Comparison of ENCODE assay signal across 8 mouse cellular contexts in the genomic region with DNA sequence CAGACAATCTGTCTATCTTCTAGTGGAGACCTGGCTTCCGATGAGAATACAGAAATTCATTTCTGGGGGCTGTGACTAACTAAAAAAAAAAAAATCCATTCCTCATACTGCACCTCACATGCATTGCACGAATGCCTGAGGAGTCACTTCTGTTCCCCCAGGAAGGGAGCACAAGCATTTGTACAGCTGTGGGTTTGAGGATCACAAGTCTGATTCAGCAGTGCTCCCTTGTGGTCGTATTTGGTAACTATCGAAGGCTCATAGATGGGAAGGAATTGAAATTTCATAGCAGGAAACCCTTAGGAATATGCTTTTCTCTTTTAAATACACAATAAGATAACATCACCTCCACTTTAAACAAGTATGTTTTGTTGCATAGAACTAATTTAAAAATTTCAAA. TPM values are rescaled to one million over a fixed set of nuclear protein-coding genes. Genes with fewer than 3 reads are reported as not detected.
A peak's percentile ranks its signal among the peaks of the same experiment; 100 is the strongest.
DNase-seq lines count a peak whose midpoint lies in the region; ATAC-seq lines count a peak whose summit lies in the region.

No protein-coding gene starts in this region.

- peak overlapping the region; percentile 7; the same call in 1 of the 2 replicates for H3K4me3 ChIP-seq in brown adipose tissue, adult 24 weeks (ENCODE audit: insufficient read depth, low read depth, low read length)

- H3K4me1 ChIP-seq in brown adipose tissue, adult 24 weeks (ENCODE audit: control insufficient read depth, insufficient read depth, insufficient read length, low read length), result peaks cover 4% of the 10 kb centered on the region; the same call in 1 of the 2 replicates

- intact Hi-C loops in left cerebral cortex, postnatal 4 days (cut with DNase I), result no loop called here

- peak; percentile 93 for ATAC-seq in CD4-positive, CD25-positive, alpha-beta regulatory T cell, adult 4 months
- ATAC-seq in erythroblast, adult 5-6 weeks (replicated peaks; ENCODE audit: low FRiP score, poor library complexity, severe bottlenecking), result no peak

- 0 out of 2 replicates have a peak overlapping the region, but pooled peaks have one; percentile 19 for H3K27ac ChIP-seq in brown adipose tissue, adult 24 weeks (replicated peaks; ENCODE audit: low read depth, low read length)

- DNase-seq in 3T3-L1 (ENCODE audit: low read depth, low spot score), result peak; percentile 89
- DNase-seq in forelimb bud, embryonic 11.5 days (ENCODE audit: low read depth, low spot score), result peak; percentile 62
- DNase-seq in induced T-regulatory cell, adult 2 months (ENCODE audit: low read depth), result peak; percentile 88
- peak; percentile 52 for DNase-seq in left cerebral cortex, postnatal 4 days
- DNase-seq in retina, embryonic 14.5 days (ENCODE audit: low spot score), result peak; percentile 79

RNA-seq across cellular contexts. Expression of gene Icos, which starts 16.6 kb away (rescaled TPM):
- polyA plus RNA-seq in CD4-positive, CD25-positive, alpha-beta regulatory T cell, adult 4 months (2017; shearing (Covaris generic)), result 100 to 1,000 TPM; 309 to 337 TPM
- not detected in 2 replicates for polyA plus RNA-seq in brown adipose tissue, adult 24 weeks (2012; ENCODE audit: insufficient read depth, insufficient read length, missing spikeins)
- total RNA-seq in left cerebral cortex, postnatal 4 days (2021), result under 1 TPM; 0.16 to 0.20 TPM
- not detected in 2 replicates for total RNA-seq in erythroblast, adult 5-6 weeks (2015; ENCODE audit: low replicate concordance)
- total RNA-seq in erythroblast, adult 5-6 weeks (2017; ENCODE audit: low replicate concordance), result 0.43 TPM in 1 of 2 replicates, not detected in the other
